Mouse (Mus musculus) C2C12 (cell line): ENCODE results near the gene Fbxo2.

Source experiments
- CEBPB ChIP-seq: IDR thresholded peaks from one replicate; pipeline ENCODE4 v1.6.1; 2011; ENCODE audit warnings: low read depth, mild to moderate bottlenecking, control low read depth, moderate library complexity
- CTCF ChIP-seq: IDR thresholded peaks from one replicate; pipeline ENCODE4 v1.5.1; 2011; ENCODE audit not compliant: control insufficient read depth, insufficient read depth, insufficient read length
- MAX ChIP-seq: IDR thresholded peaks from one replicate; pipeline ENCODE4 v1.6.1; 2011; ENCODE audit warnings: mild to moderate bottlenecking, control low read depth
- MYOD1 ChIP-seq: IDR thresholded peaks from one replicate; pipeline ENCODE4 v1.6.1; 2011; ENCODE audit warnings: low read depth; ENCODE audit not compliant: control insufficient read depth, insufficient read length
- USF1 ChIP-seq: IDR thresholded peaks from one replicate; pipeline ENCODE4 v1.6.1; 2011; ENCODE audit warnings: low read depth, mild to moderate bottlenecking, control low read depth, moderate library complexity

DNA sequence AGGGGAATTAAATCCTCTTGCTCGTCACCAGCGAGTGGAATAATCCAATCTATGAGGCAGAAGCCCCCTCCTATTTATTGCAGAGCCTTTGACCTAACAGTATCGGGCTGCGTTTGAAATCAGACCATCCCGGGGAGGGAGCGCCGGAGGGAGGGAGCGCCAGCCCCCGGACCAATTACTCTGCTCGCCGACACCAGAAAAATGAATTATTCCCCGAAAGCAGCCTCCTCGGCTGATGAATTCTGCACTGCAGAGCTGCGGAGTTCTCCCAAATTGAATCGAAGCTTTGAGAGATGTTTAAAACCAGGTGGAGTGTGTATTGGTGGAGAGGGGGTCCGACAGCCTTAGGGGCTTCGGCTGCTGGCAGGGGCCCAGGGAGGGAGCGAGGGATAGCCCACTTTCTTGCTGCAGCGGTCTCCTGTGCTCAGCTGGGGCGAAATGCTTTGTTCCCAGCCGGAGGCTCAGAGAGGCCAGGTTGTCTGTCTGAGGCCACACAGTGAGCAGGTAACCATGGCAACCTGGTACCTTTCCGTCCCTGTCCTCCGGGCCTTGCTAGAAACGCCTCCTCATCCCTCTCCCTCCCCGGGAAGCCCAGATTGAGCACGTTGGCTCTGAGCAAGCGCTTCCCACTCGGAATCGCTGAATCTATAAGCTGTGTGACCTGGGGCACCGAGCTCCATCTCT lies 13.5 kb downstream of the Fbxo2 start:
- TF ChIP-seq CTCF (no peak), MAX (no peak), MYOD1 (no peak), USF1 (no peak), CEBPB (no peak)
